Mouse (Mus musculus) retina, adult 2 months (tissue): Measurements from ENCODE around the gene Nid2.

Experiments
- DNase-seq: peaks from one replicate; pipeline ENCODE4 v3.0.0-alpha.2; 2012; ENCODE audit warnings: low read depth, low spot score

Gene Nid2

DNA sequence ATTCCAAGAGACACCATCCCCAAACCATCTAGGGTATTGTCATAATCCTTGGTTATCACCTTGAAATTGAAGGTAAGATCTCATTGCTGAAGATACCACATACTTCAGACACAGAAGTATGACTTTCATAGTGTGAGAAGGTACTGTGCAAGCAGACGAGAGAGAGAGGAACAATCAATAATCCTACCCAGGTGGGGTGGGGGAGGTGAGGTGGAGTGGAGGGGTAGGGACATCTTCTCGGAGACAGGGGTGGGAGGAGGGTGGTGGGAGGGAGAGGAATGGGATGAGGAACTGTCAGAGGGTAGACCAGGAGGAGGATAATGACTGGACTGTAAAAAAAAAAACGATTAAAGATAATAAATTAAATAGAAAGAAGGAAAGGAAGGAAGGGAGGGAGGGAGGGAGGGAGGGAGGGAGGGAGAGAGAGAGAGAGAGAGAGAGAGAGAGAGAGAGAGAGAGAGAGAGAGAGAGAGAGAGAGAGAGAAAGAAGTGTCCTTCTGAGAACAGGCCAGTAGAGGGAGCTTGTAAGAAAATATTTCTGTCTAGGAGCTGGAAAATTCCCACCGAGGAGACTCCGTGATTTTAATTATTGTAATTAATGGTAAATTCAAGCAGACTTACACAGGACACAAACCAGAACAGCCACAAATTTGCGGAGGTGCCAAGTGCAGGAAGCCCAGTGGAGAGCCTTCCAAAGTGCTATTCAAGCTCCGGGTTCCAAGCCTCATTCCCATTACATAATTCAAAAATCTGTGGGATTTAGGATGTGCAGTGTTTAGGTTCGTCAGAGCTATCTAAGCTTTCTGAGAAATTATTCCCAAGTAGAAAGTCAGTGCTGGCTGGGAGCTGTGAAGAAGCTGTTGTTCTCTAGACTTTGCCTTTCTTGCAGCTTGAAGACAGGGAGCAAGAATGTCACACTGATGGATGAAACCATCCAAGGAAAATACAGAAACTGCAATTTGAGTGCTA, 108.0 kb downstream of the Nid2 start:
- peak; percentile 16 for DNase-seq

DNA sequence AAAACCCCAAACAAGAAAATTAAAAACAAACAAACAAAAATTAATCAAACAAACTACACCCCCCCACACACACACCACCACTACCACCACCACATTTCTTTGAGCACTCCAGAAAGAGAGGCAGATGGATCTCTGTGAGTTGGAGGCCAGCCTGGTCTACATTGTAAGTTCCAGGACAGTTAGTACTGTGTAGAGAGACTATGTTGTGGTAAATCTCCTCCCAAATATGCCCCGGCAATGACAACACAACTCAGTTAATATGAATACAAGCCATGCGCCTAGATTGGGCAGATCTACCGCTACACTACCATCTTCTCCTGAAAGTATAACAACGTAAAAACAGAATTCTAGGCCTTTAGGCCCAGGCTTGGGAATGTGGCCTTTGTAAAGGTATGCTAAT, 109.2 kb downstream of the Nid2 start:
- no peak for DNase-seq
